Mouse (Mus musculus): ENCODE data around the gene Tnni3.

Gene Tnni3

GRCm38 (mm10) chr7:4498251-4498650 lies 25.8 kb downstream of the Tnni3 start:
- DNase-seq (ENCODE audit: low spot score), result no peak

- DNase-seq (ENCODE audit: low spot score), result no peak
Observed at GRCm38 (mm10) chr7:4497271-4497903, 26.6 kb downstream of the Tnni3 start.

- DNase-seq (ENCODE audit: low spot score), result no peak
Observed at GRCm38 (mm10) chr7:4496468-4496867, 27.6 kb downstream of the Tnni3 start.

- no peak for DNase-seq (ENCODE audit: low spot score)
Observed at GRCm38 (mm10) chr7:4493991-4494390, 30.0 kb downstream of the Tnni3 start.

GRCm38 (mm10) chr7:4492284-4493224 lies 31.5 kb downstream of the Tnni3 start:
- no peak for DNase-seq (ENCODE audit: low spot score)

- no peak for DNase-seq (ENCODE audit: low spot score)
Observed at GRCm38 (mm10) chr7:4491308-4491707, 32.7 kb downstream of the Tnni3 start.

GRCm38 (mm10) chr7:4482281-4482680 lies 41.7 kb downstream of the Tnni3 start:
- no peak for DNase-seq (ENCODE audit: low spot score)

GRCm38 (mm10) chr7:4479674-4480073 lies 44.4 kb downstream of the Tnni3 start:
- DNase-seq (ENCODE audit: low spot score), result no peak

GRCm38 (mm10) chr7:4478796-4479291 lies 45.2 kb downstream of the Tnni3 start:
- no peak for DNase-seq (ENCODE audit: low spot score)

- DNase-seq (ENCODE audit: low spot score), result no peak
Observed at GRCm38 (mm10) chr7:4478021-4478795, 45.8 kb downstream of the Tnni3 start.

- no peak for DNase-seq (ENCODE audit: low spot score)
Observed at GRCm38 (mm10) chr7:4473940-4474339, 50.1 kb downstream of the Tnni3 start.

- no peak for DNase-seq (ENCODE audit: low spot score)
Observed at GRCm38 (mm10) chr7:4471179-4471555, 52.9 kb downstream of the Tnni3 start.

GRCm38 (mm10) chr7:4470275-4471178 lies 53.5 kb downstream of the Tnni3 start:
- no peak for DNase-seq (ENCODE audit: low spot score)

Data from spleen, adult 12 weeks (tissue).